Mouse (Mus musculus) CD4-positive helper T cell, adult 2 months (primary cell): ENCODE results near the gene Tbxas1.

Experiments used
- DNase-seq: peaks from one replicate; pipeline ENCODE4 v3.0.0-alpha.2; 2012; ENCODE audit warnings: low read depth, missing footprints, low spot score

Gene Tbxas1

GRCm38 (mm10) chr6:38853561-38853992 is 21.6 kb upstream of the Tbxas1 start:
- no peak for DNase-seq

- no peak for DNase-seq
Observed at GRCm38 (mm10) chr6:38859819-38860218, 15.4 kb upstream of the Tbxas1 start.

- DNase-seq: no peak
Observed at GRCm38 (mm10) chr6:38860301-38860700, 14.9 kb upstream of the Tbxas1 start.

- no peak for DNase-seq
Observed at GRCm38 (mm10) chr6:38863595-38863994, 11.6 kb upstream of the Tbxas1 start.

GRCm38 (mm10) chr6:38865805-38866204 is 9.4 kb upstream of the Tbxas1 start:
- DNase-seq: no peak

GRCm38 (mm10) chr6:38866357-38866756 is 8.8 kb upstream of the Tbxas1 start:
- DNase-seq: no peak

GRCm38 (mm10) chr6:38866761-38867160 is 8.4 kb upstream of the Tbxas1 start:
- DNase-seq: no peak

- no peak for DNase-seq
Observed at GRCm38 (mm10) chr6:38867291-38867690, 7.9 kb upstream of the Tbxas1 start.

- no peak for DNase-seq
Observed at GRCm38 (mm10) chr6:38868974-38869373, 6.2 kb upstream of the Tbxas1 start.

- DNase-seq: no peak
Observed at GRCm38 (mm10) chr6:38870070-38870469, 5.1 kb upstream of the Tbxas1 start.

- DNase-seq: no peak
Observed at GRCm38 (mm10) chr6:38871051-38871450, 4.2 kb upstream of the Tbxas1 start.

- DNase-seq: no peak
Observed at GRCm38 (mm10) chr6:38873316-38873715, 1.9 kb upstream of the Tbxas1 start.

GRCm38 (mm10) chr6:38874035-38874434 is 1.2 kb upstream of the Tbxas1 start:
- DNase-seq: peak; percentile 59

- DNase-seq: peak; percentile 61
Observed at GRCm38 (mm10) chr6:38874565-38875257, 493 bp upstream of the Tbxas1 start.

GRCm38 (mm10) chr6:38876071-38876911 is 1.1 kb downstream of the Tbxas1 start, which contains the start of gene Hipk2:
Hipk2 (minus strand) TSS chr6:38876165.
- DNase-seq: peak; percentile 85

GRCm38 (mm10) chr6:38877674-38878073 is 2.5 kb downstream of the Tbxas1 start:
- no peak for DNase-seq

- DNase-seq: no peak
Observed at GRCm38 (mm10) chr6:38881468-38881867, 6.3 kb downstream of the Tbxas1 start.

- no peak for DNase-seq
Observed at GRCm38 (mm10) chr6:38881975-38882374, 6.8 kb downstream of the Tbxas1 start.

- no peak for DNase-seq
Observed at GRCm38 (mm10) chr6:38882728-38883171, 7.5 kb downstream of the Tbxas1 start.

GRCm38 (mm10) chr6:38884482-38884881 is 9.3 kb downstream of the Tbxas1 start:
- DNase-seq: no peak

GRCm38 (mm10) chr6:38885132-38885531 is 9.9 kb downstream of the Tbxas1 start:
- DNase-seq: no peak

- DNase-seq: no peak
Observed at GRCm38 (mm10) chr6:38887436-38887835, 12.2 kb downstream of the Tbxas1 start.

- DNase-seq: no peak
Observed at GRCm38 (mm10) chr6:38889156-38889555, 14.0 kb downstream of the Tbxas1 start.
